Mouse (Mus musculus) lung, adult 2 months (tissue): ENCODE results near the gene Atp5j2.

Experiments
- CTCF ChIP-seq: fragments of 200-500 bp; IDR thresholded peaks from 2 replicates; pipeline ENCODE4 v1.5.1; 2011; ENCODE audit warnings: mild to moderate bottlenecking, low read length, control low read depth; ENCODE audit not compliant: insufficient read depth
- POLR2A ChIP-seq: fragments of 200-500 bp; IDR thresholded peaks from 2 replicates; pipeline ENCODE4 v1.6.1; 2011; ENCODE audit warnings: low read depth, mild to moderate bottlenecking, control low read depth, low read length, borderline replicate concordance; ENCODE audit errors: extremely low read depth

DNA sequence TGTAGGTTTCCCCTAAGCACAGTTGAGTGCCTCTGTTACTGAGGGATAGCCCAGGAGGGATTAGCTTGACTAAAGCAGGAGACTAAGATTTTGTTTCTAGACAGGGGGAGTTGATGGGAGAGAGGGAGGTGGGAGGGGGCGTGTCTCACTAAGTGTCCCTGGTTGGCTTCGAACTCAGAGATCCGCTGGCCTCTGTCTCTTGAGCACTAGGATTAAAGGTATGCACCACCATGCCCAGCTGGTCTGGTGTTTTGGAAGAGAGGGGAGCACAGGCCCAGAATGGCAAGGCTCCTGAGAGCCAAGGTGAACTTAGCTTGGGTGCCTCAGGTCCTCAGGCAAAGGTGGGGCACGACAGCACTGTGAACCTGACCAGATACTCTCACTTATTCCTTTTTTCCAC is 19.5 kb upstream of the Atp5j2 start:
- TF ChIP-seq CTCF = no peak
- TF ChIP-seq POLR2A = no peak
